Mouse (Mus musculus): Measurements from ENCODE around the gene Dlgap3.

Dlgap3 gene

GRCm38 (mm10) chr4:127174900-127175278 is 5.9 kb downstream of the Dlgap3 start:
- peak; percentile 51 for DNase-seq

DNA sequence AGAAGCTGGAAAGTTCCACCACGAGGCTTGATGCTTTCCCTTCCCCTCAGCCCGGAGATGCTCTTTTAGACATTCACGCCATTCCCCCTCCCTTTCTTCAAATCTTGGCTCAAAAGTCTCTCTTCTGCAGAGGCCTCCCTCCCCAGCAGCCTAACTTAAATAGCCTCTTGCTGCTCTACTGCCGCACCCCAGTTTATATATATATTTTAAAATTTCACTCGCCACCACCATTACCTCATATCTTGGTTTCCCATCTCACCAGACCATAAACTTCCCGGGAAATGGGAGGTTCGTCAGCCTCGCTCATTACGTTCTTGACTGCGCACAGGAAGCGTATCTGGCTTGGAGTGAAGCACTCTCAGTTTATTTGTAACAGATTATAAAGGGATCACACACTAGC is 9.0 kb downstream of the Dlgap3 start:
- DNase-seq = peak; percentile 24

DNA sequence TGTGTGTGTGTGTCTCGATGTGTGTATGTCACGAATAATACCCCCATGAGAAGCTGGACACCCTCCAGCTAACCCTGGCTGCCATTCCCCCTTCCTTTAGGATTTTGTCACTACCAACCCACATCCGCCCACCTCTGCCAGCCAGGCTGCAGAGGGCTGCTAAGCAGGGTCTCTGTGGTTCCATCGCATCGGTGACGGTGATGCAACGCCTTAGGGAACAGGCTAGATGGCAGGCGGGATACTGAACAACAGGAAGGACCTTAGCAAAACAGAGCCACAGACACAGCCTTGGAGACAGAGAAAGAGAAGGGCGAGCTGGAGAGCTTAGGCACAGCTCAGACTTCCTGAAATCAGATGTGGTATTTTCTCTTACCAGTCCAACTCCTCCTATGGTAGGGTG is 9.7 kb downstream of the Dlgap3 start:
- DNase-seq = peak; percentile 37

DNA sequence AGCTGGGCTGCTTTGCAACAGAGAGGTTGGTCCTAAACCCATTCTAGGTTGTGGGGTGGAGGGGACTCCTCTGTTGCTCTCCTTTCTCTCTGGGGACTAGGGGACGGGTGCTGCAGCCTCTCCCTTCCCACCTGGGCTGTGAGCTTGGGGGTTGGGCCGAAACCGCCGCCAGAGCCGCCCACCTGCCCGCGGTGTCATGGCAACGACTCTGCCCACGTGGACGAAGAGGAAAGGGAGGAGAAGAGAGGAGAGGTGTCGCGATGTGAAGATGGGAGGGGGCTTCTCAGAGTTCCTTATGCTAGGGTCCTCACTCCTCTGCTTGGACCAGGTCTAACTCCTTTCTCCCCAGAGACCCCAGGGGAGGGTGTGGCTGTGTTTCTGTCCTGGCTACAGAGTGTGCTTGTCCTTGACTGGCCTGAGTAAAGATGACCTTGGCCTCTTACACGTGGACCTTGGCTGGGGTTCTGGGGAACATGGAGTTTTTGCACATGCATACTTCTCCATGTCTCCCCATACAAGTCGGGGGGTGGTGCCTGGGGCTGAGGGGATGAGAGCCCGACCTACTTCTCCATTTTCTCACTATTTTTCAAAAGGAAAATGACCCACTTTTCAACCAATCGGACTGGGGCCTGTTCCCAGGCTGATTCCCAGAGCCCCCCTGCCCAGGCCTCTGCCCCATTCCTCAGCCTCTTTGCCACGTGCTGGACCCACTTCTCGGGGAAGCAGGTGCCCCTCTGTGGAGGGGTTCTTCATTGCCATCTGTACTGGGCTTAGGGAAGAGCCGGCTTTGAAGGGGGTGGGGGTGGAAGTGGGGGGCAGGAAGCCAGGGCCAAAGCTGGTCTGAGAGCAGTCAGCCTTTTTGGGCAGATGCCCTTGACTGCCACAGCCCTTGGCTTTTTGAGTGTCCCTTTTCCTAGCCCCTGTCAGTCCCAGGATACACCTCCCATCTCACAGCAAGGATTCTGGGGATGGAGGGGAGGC is 10.8 kb downstream of the Dlgap3 start:
- DNase-seq = peak; percentile 58

DNA sequence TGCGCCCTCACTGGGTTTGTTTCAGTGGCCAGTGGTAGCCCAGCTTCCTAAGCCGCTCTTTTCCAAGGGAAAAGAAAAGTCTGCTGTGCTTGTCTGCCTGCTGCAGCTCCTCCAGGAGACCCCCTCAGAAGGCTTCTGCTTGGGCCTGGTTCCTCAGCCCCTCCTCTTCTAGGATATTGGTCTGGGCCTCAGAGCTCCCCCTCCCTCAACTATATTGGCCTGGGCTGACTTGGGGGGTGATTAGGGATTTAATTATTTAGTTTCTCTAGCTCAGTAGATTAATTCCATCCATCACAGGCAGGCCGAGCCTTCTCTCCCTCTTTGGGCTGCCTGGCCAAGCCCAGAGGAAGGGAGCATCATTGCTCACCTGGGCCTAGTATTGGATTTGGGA is 11.4 kb downstream of the Dlgap3 start:
- DNase-seq = peak; percentile 42

DNA sequence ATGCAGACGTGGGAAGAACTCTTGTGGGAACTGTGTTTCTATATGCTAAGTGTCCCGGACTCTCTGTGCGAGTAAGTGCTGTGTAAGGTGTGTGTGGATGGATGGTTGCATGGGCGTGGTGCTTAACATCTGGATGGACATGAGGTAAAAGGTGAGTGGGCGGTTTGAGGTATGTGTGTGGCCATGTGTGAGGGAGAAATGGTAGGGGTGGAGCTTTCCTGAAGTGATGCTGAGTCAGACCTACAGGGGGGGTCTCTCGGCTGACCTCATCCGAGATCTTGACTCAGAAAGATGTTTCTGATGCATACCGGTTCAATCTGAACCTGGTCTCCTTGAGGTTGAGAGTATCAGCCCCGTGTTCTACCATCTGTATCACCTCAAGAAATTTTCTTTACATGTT is 12.0 kb downstream of the Dlgap3 start:
- DNase-seq = peak; percentile 30

GRCm38 (mm10) chr4:127183867-127184266 is 14.9 kb downstream of the Dlgap3 start:
- DNase-seq = peak; percentile 92

GRCm38 (mm10) chr4:127190921-127191320 is 21.9 kb downstream of the Dlgap3 start:
- peak; percentile 22 for DNase-seq

GRCm38 (mm10) chr4:127192704-127193103 is 23.7 kb downstream of the Dlgap3 start:
- peak; percentile 75 for DNase-seq

GRCm38 (mm10) chr4:127193378-127194155 is 24.6 kb downstream of the Dlgap3 start:
- DNase-seq = peak; percentile 100

DNA sequence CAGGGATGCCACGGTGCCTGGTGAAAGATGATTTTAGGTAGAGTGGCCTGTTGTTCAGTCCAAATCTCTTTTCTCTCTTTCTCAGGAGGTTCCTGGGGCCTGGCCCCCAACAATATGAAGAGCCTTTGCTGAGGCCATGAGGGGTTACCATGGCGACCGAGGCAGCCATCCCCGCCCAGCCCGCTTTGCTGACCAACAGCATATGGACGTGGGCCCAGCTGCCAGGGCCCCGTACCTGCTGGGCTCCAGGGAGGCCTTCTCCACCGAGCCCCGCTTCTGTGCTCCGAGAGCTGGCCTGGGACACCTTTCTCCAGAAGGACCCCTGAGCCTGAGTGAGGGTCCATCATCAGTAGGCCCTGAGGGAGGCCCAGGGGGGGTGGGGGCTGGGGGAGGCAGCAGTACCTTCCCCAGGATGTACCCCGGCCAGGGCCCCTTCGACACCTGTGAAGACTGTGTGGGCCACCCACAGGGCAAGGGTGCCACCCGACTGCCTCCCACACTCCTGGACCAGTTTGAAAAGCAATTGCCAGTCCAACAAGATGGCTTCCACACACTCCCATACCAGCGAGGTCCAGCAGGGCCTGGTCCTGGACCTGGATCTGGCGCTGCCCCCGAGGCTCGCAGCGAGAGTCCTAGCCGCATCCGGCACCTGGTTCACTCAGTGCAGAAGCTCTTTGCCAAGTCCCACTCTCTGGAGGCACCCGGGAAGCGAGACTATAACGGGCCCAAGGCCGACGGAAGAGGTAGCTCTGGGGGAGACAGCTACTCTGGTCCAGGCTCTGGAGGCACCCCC is 25.7 kb downstream of the Dlgap3 start:
- peak; percentile 77 for DNase-seq

GRCm38 (mm10) chr4:127198609-127199008 is 29.6 kb downstream of the Dlgap3 start:
- peak; percentile 36 for DNase-seq

GRCm38 (mm10) chr4:127199406-127199805 is 30.4 kb downstream of the Dlgap3 start:
- DNase-seq = peak; percentile 59

DNA sequence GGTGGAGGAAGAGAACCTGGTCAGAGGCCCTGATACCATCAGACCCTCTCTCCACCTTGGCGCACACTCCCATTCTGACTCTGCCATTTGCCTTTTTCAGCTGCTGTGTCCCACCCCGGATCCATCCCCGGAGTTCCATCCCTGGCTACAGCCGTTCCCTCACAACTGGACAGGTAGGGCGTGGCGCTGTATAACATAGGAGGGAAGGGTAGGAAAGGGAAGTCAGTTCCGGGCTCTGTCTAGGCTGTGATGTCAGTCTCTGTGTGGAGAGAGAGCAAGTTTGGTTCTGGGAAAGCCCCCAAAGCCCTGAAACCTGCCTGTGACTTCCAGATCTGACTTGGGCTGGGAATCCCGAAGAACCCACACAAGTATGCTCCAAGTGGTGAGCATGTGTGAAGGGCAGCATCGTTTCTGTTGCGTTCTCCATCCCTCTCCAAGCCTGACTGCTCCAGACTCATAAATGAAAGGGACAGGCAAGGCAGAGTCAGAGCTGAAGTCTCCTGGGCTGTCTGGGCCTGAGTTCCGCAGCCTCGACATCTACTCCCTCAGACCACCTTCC is 31.2 kb downstream of the Dlgap3 start:
- peak; percentile 33 for DNase-seq

- DNase-seq = no peak
These were observed 32.0 kb downstream of the Dlgap3 start for GRCm38 (mm10) chr4:127200769-127201617.

GRCm38 (mm10) chr4:127203081-127203480 is 34.1 kb downstream of the Dlgap3 start:
- DNase-seq = no peak

GRCm38 (mm10) chr4:127211318-127211717 is 42.3 kb downstream of the Dlgap3 start:
- no peak for DNase-seq

DNA sequence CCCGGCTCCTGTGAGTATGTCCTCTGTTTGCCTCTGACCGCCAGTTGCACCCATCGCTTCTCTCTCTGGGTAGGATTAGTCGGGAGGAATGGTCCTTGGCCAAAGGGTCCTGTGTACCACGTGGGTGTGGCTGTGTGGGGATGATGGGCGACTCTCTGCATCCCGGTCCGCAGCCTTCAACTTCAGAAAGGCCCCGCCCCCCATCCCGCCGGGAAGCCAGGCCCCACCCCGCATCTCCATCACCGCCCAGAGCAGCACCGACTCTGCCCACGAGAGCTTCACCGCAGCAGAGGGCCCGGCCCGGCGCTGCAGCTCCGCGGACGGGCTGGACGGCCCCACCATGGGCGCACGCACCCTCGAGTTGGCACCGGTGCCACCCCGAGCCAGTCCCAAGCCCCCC is 45.5 kb downstream of the Dlgap3 start:
- peak; percentile 52 for DNase-seq

DNA sequence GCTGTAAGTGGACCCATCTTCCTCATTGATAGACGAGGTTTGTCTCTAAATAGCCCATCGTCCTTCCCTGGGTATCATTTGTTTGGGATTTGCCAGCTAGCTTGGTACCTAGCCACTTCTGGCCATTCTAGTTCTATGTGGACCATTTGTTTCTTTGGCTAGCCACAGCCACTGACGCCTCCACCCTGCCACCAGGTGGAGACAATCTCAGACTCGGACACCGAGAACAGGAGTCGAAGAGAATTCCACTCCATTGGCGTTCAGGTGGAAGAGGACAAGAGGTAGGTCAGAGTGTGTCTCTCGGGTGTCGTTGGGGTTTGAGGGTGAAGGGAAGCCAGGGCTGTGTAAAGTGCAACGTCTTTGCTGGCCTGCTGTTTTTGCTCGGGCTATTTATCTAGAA is 46.1 kb downstream of the Dlgap3 start:
- DNase-seq = peak; percentile 75

GRCm38 (mm10) chr4:127215799-127216198 is 46.8 kb downstream of the Dlgap3 start:
- peak; percentile 66 for DNase-seq

DNA sequence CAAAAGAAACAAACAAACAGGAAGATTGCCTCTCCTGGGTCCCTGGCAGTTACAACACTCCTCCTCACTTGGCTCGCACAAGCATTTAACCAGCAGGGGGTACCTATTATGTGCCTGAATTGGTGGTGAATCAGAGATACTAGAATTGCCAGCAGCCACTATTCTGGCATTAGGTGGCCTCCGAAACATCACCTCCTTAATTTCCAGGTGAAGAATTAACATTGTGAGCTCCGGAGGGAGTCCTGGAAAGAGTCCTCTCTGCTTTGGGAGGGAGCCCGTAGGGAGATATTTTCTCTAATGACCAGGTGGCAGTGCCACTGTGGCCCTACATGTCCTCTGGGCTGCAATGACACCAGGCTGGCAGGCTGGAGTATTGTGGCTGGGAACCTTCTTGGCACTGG is 47.2 kb downstream of the Dlgap3 start:
- peak; percentile 86 for DNase-seq

DNA sequence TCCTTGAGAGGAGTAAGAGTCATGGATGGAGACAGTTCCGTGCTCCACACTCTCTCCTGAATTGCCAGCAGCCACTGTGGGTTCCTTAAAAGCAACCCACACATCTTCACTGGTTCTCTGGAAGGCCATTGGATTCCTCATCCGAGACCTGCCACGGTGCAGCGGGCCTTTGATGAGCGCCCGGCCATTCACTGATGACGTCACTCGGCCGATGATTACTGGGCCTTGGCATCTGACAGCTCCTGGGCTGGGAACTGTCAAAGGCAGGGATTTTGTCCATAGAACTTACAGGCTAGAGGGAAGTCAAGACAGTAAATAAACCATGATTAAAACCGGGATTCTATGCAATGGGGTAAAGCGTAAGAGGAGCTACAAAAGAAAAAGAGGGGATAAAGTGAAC is 48.0 kb downstream of the Dlgap3 start:
- no peak for DNase-seq
